Mouse (Mus musculus) colon, adult 2 months (tissue): Measurements from ENCODE around the gene Gm4779. TPM values are rescaled to one million over a fixed set of nuclear protein-coding genes. Genes with fewer than 3 reads are reported as not detected.

Source experiments
- polyA plus RNA-seq: library from polyadenylated mRNA; depleted of rRNA; stranded (reverse); fragments of >200 nt; gene quantifications from 2 replicates; pipeline ENCODE4 v1.2.3, GENCODE M21; 2012; rRNA removed

Gm4779 gene
- polyA plus RNA-seq = 0.12 TPM in 1 of 2 replicates, not detected in the other

DNA sequence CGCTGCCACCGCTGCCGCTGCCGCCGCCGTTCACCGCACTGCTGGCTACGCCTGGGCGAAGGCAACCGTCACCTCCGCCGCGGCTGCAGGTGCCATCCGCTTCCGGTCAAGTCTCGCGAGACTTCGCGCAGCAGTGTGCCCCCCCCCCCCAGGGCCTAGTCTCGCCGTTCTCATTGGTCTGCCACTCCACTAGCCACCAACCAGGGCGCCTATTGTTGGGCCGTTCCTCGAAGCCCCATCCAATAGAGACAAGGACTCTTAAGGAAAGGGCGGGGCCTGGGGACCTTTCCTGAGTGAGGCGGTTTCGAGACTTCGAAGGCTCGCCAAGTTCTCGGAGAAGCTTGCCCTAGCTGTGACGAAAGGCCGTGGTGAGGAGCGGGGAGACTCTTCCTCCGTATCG is at the start of gene Gm4779, which contains the start of gene 8030474K03Rik:
Gene Gm4779 (minus strand): TSS at position 82 of the 400 bp plus-strand sequence.
Gene 8030474K03Rik (plus strand): TSS at position 315 of the 400 bp plus-strand sequence.

Other genes starting within 250 kb of the Gm4779 start
- gene Ogt, start 154.4 kb downstream of the Gm4779 start, polyA plus RNA-seq = 36.0 and 36.7 TPM in 2 replicates
- 2.8 and 3.9 TPM in 2 replicates for gene Cxcr3, start 60.2 kb downstream of the Gm4779 start, polyA plus RNA-seq
- gene 8030474K03Rik, start 233 bp upstream of the Gm4779 start, polyA plus RNA-seq = not detected in 2 replicates
- 0.79 TPM in 2 replicates for gene Nhsl2, start 55.0 kb upstream of the Gm4779 start, polyA plus RNA-seq